Mouse (Mus musculus) megakaryocyte, embryonic 14.5 days (primary cell): ENCODE results near the gene Gcn1l1. TPM values are rescaled to one million over a fixed set of nuclear protein-coding genes. Genes with fewer than 3 reads are reported as not detected.
"Not testable (repeated sequence)": the region's sequence is repeated elsewhere in the genome, so short reads cannot be mapped to it uniquely, and the experiment has no call there.

Experiments
- H3K27me3 ChIP-seq: replicated peaks from 2 replicates; pipeline ENCODE3; 2012; ENCODE audit warnings: inconsistent platforms
- H3K36me3 ChIP-seq: replicated peaks from 2 replicates; pipeline ENCODE3; 2012; ENCODE audit warnings: low read length, inconsistent platforms, mixed read lengths
- H3K4me1 ChIP-seq: 2 replicates; pipeline ENCODE4 v1.6.1; 2012; ENCODE audit warnings: inconsistent platforms
- H3K4me3 ChIP-seq: replicated peaks from 2 replicates; pipeline ENCODE3; 2012; ENCODE audit warnings: moderate library complexity, mild to moderate bottlenecking, inconsistent platforms
- H3K9me3 ChIP-seq: 2 replicates; pipeline ENCODE4 v1.6.1; 2012; ENCODE audit warnings: inconsistent platforms
- FLI1 ChIP-seq: IDR thresholded peaks from 2 replicates; pipeline ENCODE4 v1.6.1; 2012; ENCODE audit warnings: low read length, inconsistent platforms, mixed read lengths
- GATA1 ChIP-seq: IDR thresholded peaks from 3 replicates; pipeline ENCODE4 v1.6.1; 2012; ENCODE audit warnings: mixed read lengths, low read length, inconsistent platforms, borderline replicate concordance
- polyA plus RNA-seq: library from polyadenylated mRNA; stranded (reverse); fragments of >175 nt; gene quantifications from 2 replicates; pipeline ENCODE4 v1.2.3, GENCODE M21; 2012; ENCODE audit warnings: low replicate concordance; ENCODE audit not compliant: insufficient read depth

The Gcn1l1 gene
- polyA plus RNA-seq, result 25.1 and 30.4 TPM in 2 replicates

DNA sequence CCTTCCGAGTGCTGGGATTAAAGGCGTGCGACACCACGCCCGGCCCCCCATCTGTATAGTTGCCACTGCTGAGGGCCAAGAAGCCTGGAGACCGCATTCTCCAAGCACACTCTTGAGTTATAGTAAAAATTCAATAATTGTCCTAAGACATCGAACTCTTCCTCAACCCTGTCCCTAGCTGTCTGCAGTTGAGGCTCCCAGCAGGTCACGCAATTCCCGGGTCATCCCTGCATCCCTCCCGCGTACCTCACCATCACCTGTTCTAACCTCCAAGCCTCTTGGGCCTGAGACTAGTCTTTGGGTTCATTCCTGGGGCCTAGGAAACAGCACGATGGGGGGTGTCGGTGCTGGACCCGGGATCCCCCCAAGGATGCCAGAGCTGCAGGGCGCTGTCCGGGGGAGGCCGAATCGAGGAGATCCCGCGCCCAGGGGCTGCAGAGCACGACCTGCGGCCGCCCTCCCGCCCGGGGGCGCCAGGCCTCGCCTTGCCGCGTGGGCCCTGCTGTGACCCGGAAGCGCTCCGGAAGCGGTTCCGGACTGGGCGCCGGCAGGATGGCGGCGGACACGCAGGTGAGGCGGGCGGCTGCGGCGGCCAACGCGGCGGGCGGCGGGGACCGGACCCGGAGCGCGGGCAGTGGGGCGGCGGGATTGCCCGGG is at the start of gene Gcn1l1:
Gene Gcn1l1 (plus strand): TSS at position 518 of the 657 bp plus-strand sequence.
- Histone ChIP-seq H3K4me1 (peaks cover 73% of the 10 kb centered on the region), H3K4me3 (peak within 1 kb of the TSS; percentile 97), H3K36me3 (peaks cover 54% of the 10 kb centered on the region), H3K27me3 (no peaks in the 10 kb centered on the region), H3K9me3 (no peaks in the 10 kb centered on the region)
- TF ChIP-seq FLI1 (peak; percentile 16; the same call in 1 of the 2 replicates), GATA1 (no peak)

DNA sequence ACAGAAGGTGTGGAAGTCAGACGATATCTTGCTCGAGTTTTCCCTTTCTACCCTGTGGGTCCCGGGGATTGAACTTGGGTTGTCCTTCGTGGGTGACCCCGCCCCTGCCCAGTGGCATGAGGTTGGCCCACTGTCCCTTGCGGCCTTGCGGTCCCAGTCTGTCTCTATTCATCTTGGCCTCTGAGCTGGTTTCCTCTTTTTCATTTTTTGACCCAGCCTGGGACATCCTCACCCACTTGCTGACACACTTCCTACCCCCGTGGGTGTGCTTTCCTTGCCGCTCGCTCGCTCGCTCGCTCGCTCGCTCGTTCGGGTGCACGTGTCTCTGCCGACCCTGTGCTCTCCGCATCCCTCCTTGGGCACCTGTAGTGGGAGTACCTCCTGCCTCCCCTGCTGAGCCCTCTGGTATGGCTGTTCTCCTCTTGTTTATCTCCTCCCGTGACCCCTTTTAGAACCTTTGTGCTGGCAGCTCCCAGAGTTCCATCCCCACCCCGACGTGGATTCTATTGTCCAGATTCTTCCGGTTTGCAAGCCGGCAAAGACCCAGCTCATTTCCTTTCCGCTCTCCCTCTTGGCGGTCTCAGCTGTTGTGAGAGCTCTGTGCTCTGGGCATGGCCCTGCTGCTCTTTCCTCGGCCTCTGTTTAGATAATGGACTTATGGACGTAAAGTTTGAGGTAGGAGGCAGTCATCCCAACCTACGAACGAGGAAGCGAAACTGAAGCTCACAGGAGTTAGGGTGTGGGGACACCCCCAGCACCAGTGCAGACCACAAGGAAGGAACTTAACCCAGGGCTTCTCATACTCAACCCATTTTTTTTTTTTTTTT is 48.8 kb upstream of the Gcn1l1 start:
- Histone ChIP-seq H3K9me3 (no peaks in the 10 kb centered on the region), H3K27me3 (no peaks in the 10 kb centered on the region), H3K4me3 (peak overlapping the region; percentile 92), H3K4me1 (peaks cover 82% of the 10 kb centered on the region), H3K36me3 (peaks cover 39% of the 10 kb centered on the region)
- TF ChIP-seq GATA1 (no peak), FLI1 (no peak)

DNA sequence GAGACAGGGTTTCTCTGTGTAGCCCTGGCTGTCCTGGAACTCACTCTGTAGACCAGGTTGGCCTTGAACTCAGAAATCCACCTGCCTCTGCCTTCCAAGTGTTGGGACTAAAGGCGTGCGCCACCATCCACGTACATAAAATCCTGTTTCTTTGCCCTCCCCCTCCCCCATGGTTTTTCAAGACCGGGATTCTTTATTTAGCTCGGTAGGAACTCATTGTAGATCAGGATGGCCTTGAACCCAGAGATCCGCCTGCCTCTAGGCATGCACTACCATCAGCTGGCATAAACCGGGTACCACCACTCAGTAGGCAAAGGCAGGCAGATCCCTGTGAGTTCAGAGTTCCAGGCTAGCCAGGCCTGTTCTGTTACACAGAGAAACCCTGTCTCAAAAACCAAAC is 48.1 kb upstream of the Gcn1l1 start:
- peaks cover 83% of the 10 kb centered on the region for H3K4me1 ChIP-seq
- no peaks in the 10 kb centered on the region for H3K9me3 ChIP-seq
- TF ChIP-seq GATA1 (no peak), FLI1 (no peak)
- H3K27me3 ChIP-seq, result no peaks in the 10 kb centered on the region
- peak overlapping the region; percentile 72 for H3K4me3 ChIP-seq
- peaks cover 34% of the 10 kb centered on the region for H3K36me3 ChIP-seq

DNA sequence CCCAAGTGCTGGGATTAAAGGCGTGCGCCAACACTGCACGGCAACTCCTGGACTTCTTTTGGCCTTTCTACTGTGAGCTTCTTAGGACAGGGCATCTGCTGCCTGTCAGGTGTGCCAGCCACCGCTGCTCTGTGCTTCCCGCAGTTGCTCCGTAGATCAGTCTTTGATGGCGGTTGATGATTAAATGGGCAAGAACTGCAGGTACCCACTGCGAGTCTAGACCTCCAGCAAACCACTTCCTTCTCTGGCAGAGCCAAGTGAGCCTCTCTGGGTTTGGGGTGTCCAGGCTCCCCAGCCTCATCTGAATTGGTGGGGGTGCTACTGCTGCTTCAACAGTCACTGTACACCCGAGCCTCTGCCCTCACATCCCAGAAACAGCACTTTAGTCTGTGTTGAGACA is 47.6 kb upstream of the Gcn1l1 start:
- Histone ChIP-seq H3K4me1 (peaks cover 83% of the 10 kb centered on the region), H3K9me3 (no peaks in the 10 kb centered on the region), H3K36me3 (peaks cover 29% of the 10 kb centered on the region), H3K4me3 (peak overlapping the region; percentile 7), H3K27me3 (no peaks in the 10 kb centered on the region)
- TF ChIP-seq GATA1 (no peak), FLI1 (no peak)

DNA sequence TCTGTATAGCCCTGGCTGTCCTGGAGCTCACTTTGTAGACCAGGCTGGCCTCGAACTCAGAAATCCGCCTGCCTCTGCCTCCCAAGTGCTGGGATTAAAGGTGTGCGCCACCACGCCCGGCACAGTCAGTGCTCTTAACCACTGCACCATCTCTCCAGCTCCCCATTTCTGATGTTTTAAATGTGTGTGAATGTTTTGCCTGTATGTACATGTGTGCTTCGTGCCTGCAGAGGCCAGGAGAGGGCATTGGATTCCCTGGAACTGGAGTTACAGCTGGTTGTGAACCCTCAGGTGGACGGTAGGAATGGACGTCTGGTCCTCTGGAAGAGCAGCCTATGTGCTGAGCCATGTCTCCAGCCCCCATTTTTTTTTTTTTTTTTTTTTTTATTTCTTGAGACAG is 46.8 kb upstream of the Gcn1l1 start:
- not testable (repeated sequence) for H3K4me3 ChIP-seq, H3K27me3 ChIP-seq, H3K9me3 ChIP-seq
- peaks cover 85% of the 10 kb centered on the region for H3K4me1 ChIP-seq
- peaks cover 23% of the 10 kb centered on the region for H3K36me3 ChIP-seq

DNA sequence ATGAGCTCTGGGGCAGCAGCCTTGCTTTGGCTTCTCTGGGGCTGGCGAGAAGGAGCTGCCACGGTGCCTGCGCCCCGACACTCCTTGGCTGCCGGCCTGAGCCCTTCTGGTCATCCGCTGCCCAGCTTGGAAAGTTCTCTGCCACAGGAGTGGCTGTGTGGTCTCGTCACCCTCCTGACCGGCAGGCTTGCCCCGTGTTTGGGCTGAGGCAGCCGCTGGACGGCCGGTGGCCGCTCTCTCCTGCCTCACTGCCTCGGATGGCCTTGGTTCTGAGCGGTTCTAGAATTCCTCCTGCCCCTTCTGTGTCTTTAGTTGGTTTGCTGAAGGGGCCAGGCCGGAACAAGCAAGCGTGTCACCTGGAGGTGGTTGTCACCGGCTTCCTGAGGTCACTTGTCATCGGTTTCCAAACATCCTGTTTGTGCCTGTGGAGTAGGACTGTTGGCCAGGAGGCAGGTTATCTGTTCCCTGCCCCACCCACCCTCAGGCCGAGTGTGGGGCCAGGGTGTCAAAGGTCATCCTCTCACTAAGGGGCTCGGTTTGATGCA is 44.7 kb upstream of the Gcn1l1 start:
- no peaks in the 10 kb centered on the region for H3K9me3 ChIP-seq
- no peak for TF ChIP-seq GATA1
- TF ChIP-seq FLI1, result no peak
- peaks cover 85% of the 10 kb centered on the region for H3K4me1 ChIP-seq
- peaks cover 30% of the 10 kb centered on the region for H3K36me3 ChIP-seq
- no peaks in the 10 kb centered on the region for H3K27me3 ChIP-seq
- H3K4me3 ChIP-seq, result peak overlapping the region; percentile 80

DNA sequence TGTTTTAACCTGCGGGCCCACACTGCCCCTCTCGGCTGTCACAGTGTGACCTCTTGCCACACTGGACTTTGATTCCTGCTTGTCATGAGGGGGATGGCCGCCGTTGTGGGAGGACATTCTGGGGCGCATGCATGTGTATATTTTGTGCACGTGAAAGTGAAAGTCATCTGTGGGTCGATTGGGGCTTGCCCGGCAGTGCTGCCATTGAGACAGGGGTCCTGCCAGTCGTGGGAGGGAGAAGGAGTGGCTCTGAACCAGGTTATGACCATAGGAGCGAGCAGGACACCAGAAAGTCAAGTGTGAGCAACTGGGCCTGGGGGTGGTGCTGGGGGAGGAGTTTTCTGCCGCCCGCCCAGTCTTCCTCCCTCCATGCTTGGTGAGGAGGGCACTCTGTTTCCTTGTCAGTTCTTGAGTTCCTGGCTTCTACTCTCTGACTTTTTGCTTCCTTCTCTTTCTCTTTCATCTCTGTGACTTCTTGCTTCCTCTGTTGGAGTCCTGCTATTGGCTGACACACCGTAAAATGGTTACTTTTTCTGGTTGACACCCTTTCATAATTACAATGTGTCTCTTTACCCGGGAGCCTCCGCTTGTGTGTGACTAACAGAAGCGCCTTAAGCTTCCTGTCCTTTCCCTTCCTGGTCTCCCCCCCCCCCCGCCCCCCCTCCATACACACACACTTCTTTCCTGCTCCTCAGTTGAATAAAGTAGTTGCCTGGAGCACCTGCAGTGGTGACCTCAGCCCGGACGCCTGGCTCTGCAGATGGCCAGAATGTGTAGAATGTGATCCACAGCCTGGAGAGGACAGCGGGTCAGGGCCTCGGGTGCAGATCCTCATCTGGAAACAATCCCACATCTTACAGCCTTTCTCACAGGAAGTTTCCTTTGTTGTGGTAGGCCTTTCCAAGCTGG is 43.2 kb upstream of the Gcn1l1 start:
- Histone ChIP-seq H3K4me3 (peak overlapping the region; percentile 92), H3K4me1 (peaks cover 85% of the 10 kb centered on the region), H3K36me3 (peaks cover 44% of the 10 kb centered on the region)

DNA sequence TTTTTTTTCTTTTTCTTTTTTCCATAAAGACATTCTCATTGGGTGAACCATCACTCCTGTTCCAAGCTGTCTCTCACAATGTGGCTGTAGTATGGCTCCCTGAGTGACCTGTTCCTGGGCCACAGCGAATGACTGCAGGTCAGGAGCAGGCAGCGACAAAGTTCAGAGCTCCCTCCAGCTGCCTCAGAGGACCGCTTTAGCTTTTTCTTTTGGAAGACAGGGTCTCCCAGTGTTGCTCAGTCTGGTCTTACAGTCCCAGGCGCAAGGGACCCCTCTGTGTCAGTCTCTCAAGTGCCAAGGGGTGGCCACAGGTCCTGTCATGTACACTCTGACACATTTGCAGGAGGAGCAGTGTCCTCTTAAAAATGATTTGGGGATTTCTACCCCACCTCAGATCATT is 42.5 kb upstream of the Gcn1l1 start:
- peak overlapping the region; percentile 35 for H3K4me3 ChIP-seq
- H3K4me1 ChIP-seq, result peaks cover 83% of the 10 kb centered on the region
- TF ChIP-seq GATA1, result no peak
- no peak for TF ChIP-seq FLI1
- no peaks in the 10 kb centered on the region for H3K9me3 ChIP-seq
- H3K27me3 ChIP-seq, result no peaks in the 10 kb centered on the region
- H3K36me3 ChIP-seq, result peaks cover 47% of the 10 kb centered on the region

More for the DNA sequence above, 43.2 kb upstream of the Gcn1l1 start:
- no peaks in the 10 kb centered on the region for H3K9me3 ChIP-seq
- no peaks in the 10 kb centered on the region for H3K27me3 ChIP-seq
- TF ChIP-seq FLI1 (no peak), GATA1 (no peak)

DNA sequence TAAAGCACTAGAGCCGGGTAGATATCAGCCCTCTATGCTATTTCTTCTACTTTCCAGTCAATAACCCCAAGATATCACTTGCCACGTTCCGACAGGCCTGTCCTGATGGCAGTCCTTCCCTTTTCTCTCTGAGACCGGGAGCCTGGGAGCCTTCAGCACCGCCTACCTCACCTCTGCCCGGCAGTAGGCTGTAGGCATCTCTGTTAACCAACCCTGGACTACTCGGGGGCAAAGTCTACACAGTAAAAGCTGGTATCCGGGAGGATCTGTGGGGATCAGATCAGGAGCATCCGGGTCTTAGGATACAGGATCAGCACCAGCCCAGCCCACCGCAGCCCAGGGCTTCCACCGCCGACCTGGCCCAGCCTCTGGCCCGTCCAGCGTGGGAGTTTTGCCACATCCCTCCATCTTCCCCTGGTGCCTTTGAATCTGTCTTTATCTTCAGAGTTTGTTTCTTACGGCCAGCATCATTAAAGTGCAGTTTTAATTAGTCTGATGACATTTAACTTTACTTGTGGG is 42.0 kb upstream of the Gcn1l1 start:
- Histone ChIP-seq H3K4me3 (no peak overlapping the region), H3K36me3 (peaks cover 49% of the 10 kb centered on the region), H3K9me3 (no peaks in the 10 kb centered on the region), H3K27me3 (no peaks in the 10 kb centered on the region), H3K4me1 (peaks cover 85% of the 10 kb centered on the region)
- TF ChIP-seq FLI1 (no peak), GATA1 (no peak)

DNA sequence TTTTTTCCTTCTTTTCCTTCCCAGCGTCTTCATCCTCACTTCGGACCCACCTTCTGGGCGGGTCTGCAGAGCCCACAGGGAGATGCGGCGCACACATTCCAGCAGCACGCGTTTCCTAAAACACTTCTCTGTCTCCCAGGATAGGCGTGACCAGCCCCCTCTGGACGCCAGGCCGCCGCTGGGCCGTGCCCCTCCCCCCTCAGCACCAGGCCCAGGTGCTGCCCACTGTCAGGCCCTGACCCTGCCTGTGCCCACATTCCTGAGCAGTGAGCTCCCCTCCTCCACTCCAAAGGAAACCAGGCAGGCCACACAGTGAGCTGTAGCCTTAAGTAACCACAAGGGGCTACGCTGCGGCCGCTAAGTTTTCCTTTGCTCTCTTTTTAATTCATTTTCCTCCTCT is 41.1 kb upstream of the Gcn1l1 start:
- Histone ChIP-seq H3K36me3 (peaks cover 51% of the 10 kb centered on the region), H3K4me3 (peak overlapping the region; percentile 84), H3K27me3 (no peaks in the 10 kb centered on the region), H3K4me1 (peaks cover 93% of the 10 kb centered on the region), H3K9me3 (no peaks in the 10 kb centered on the region)
- TF ChIP-seq FLI1, result no peak
- no peak for TF ChIP-seq GATA1
